Mouse (Mus musculus) cerebellum, adult 2 months (tissue): ENCODE results near the gene Adora1.

Experiments used
- CTCF ChIP-seq: fragments of 200-500 bp; IDR thresholded peaks from 2 replicates; pipeline ENCODE4 v1.5.1; 2011; ENCODE audit warnings: low read depth, mild to moderate bottlenecking, control low read depth, low read length, moderate library complexity, borderline replicate concordance; ENCODE audit not compliant: insufficient read depth
- POLR2A ChIP-seq: fragments of 200-500 bp; IDR thresholded peaks from 2 replicates; pipeline ENCODE4 v1.6.1; 2011; ENCODE audit warnings: low read length, control low read depth, borderline replicate concordance; ENCODE audit not compliant: insufficient read depth

DNA sequence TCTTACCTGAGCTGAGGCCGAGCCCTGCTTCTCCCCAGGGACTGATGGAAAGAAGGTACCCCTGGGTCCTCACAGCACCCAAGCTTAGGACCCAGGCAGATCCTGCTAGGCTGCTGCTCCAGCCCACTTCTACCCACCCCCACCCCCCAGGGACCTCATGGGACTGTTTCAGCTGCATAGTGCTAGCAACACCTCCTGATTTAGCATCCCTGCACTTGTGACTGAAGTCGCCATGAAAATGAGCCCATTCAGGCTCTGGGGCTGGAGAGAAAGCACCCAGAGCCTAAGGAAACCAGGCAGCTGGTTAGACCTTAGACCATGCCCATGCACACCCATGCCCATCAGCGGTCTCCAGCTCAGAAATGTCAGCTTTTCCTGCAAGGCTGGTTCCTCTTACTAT, 17.3 kb downstream of the Adora1 start:
- TF ChIP-seq POLR2A (no peak), CTCF (no peak)
